Mouse (Mus musculus) liver, adult 2 months (tissue): ENCODE results near the gene Srebf2. TPM values are rescaled to one million over a fixed set of nuclear protein-coding genes. Genes with fewer than 3 reads are reported as not detected.

ENCODE experiments used
- DNase-seq: peaks from one replicate; pipeline ENCODE4 v3.0.0-alpha.2; 2011; ENCODE audit warnings: low read depth, low spot score; ENCODE audit errors: extremely low read depth
- H3K27ac ChIP-seq: fragments of 200-500 bp; replicated peaks from 2 replicates; pipeline ENCODE4 v1.5.1; 2012; ENCODE audit warnings: low read depth, mild to moderate bottlenecking, control low read depth, inconsistent platforms, low read length; ENCODE audit not compliant: insufficient read depth
- H3K27me3 ChIP-seq: fragments of 200-500 bp; 2 replicates; pipeline ENCODE4 v1.6.1; 2012; ENCODE audit warnings: mild to moderate bottlenecking, moderate library complexity, low read length, inconsistent platforms; ENCODE audit not compliant: control insufficient read depth, insufficient read depth
- H3K36me3 ChIP-seq: fragments of 200-500 bp; 2 replicates; pipeline ENCODE4 v1.6.1; 2012; ENCODE audit warnings: low read length, inconsistent platforms; ENCODE audit not compliant: control insufficient read depth, insufficient read depth
- H3K4me1 ChIP-seq: fragments of 200-500 bp; 2 replicates; pipeline ENCODE4 v1.6.1; 2011; ENCODE audit warnings: low read length; ENCODE audit not compliant: control insufficient read depth, insufficient read depth
- H3K4me3 ChIP-seq: fragments of 200-500 bp; 2 replicates; pipeline ENCODE4 v1.5.1; 2011; ENCODE audit warnings: low read depth, mild to moderate bottlenecking, control low read depth, low read length, moderate library complexity; ENCODE audit not compliant: insufficient read depth
- H3K79me2 ChIP-seq: fragments of 200-500 bp; 2 replicates; pipeline ENCODE4 v1.6.1; 2012; ENCODE audit warnings: inconsistent platforms, mild to moderate bottlenecking, low read length, moderate library complexity; ENCODE audit not compliant: control insufficient read depth, insufficient read depth
- H3K9ac ChIP-seq: fragments of 200-500 bp; 2 replicates; pipeline ENCODE4 v1.6.1; 2012; ENCODE audit warnings: low read depth, mild to moderate bottlenecking, control low read depth, inconsistent platforms, low read length
- CTCF ChIP-seq: fragments of 200-500 bp; IDR thresholded peaks from 2 replicates; pipeline ENCODE4 v1.5.1; 2011; ENCODE audit warnings: low read depth, low read length, control low read depth
- POLR2A ChIP-seq: fragments of 200-500 bp; IDR thresholded peaks from 2 replicates; pipeline ENCODE4 v1.6.1; 2011; ENCODE audit warnings: low read length, control low read depth; ENCODE audit not compliant: insufficient read depth; ENCODE audit errors: extremely low read depth
- WGBS: fragments of 180-500 bp; shearing (Covaris S2); methylation state at CpG from one replicate; pipeline ENCODE4 v1.1.7; 2018; 5-methylcytosine and 5-hydroxymethylcytosine counted together
- polyA plus RNA-seq: library from polyadenylated mRNA; depleted of rRNA; stranded (reverse); fragments of >200 nt; gene quantifications from 2 replicates; pipeline ENCODE4 v1.2.3, GENCODE M21; 2012
- total RNA-seq: library from RNA; depleted of rRNA; stranded (reverse); fragments of >200 nt; gene quantifications from 2 replicates; pipeline ENCODE4 v1.2.3, GENCODE M21; 2014

The Srebf2 gene
- total and polyA plus RNA-seq, 2 experiments, result 16.5 to 66.3 TPM

- Histone ChIP-seq H3K4me3 (no peak overlapping the region), H3K36me3 (no peaks in the 10 kb centered on the region), H3K27me3 (no peaks in the 10 kb centered on the region), H3K79me2 (peaks cover 39% of the 10 kb centered on the region; the same call in 1 of the 2 replicates), H3K9ac (no peak overlapping the region), H3K27ac (no peak overlapping the region), H3K4me1 (peaks cover 8% of the 10 kb centered on the region)
- DNase-seq, result peak; percentile 45
- TF ChIP-seq POLR2A (no peak), CTCF (0 out of 2 replicates have a peak, but pooled peaks have one; percentile 26)
- WGBS, result 38% methylated on average over 4 of the region's 4 CpGs
These were observed 17.0 kb downstream of the Srebf2 start for GRCm38 (mm10) chr15:82164061-82164399.

- WGBS, result 57% methylated on average over 7 of the region's 7 CpGs
- Histone ChIP-seq H3K27me3 (no peaks in the 10 kb centered on the region), H3K79me2 (peaks cover 34% of the 10 kb centered on the region; the same call in 1 of the 2 replicates), H3K4me1 (peaks cover 8% of the 10 kb centered on the region), H3K36me3 (no peaks in the 10 kb centered on the region), H3K4me3 (no peak overlapping the region), H3K27ac (no peak overlapping the region), H3K9ac (no peak overlapping the region)
- no peak for DNase-seq
- TF ChIP-seq CTCF (no peak), POLR2A (no peak)
These were observed 17.5 kb downstream of the Srebf2 start for GRCm38 (mm10) chr15:82164496-82164895.

- Histone ChIP-seq H3K9ac (no peak overlapping the region), H3K36me3 (no peaks in the 10 kb centered on the region), H3K4me1 (peaks cover 6% of the 10 kb centered on the region), H3K4me3 (no peak overlapping the region), H3K27me3 (no peaks in the 10 kb centered on the region), H3K27ac (no peak overlapping the region; the same call in 1 of the 2 replicates), H3K79me2 (peaks cover 26% of the 10 kb centered on the region; the same call in 1 of the 2 replicates)
- peak; percentile 83 for TF ChIP-seq CTCF
- TF ChIP-seq POLR2A, result no peak
- DNase-seq, result peak; percentile 51
- WGBS, result 35% methylated on average over 8 of the region's 8 CpGs
These were observed 18.6 kb downstream of the Srebf2 start for GRCm38 (mm10) chr15:82165332-82166239.

- Histone ChIP-seq H3K9ac (peak overlapping the region; percentile 46), H3K27ac (peak overlapping the region; percentile 73; the same call in 1 of the 2 replicates), H3K27me3 (no peaks in the 10 kb centered on the region), H3K4me1 (peaks cover 6% of the 10 kb centered on the region; the same call in 1 of the 2 replicates), H3K4me3 (peak overlapping the region; percentile 8; the same call in 1 of the 2 replicates), H3K36me3 (no peaks in the 10 kb centered on the region), H3K79me2 (peaks cover 20% of the 10 kb centered on the region; the same call in 1 of the 2 replicates)
- peak; percentile 57 for DNase-seq
- WGBS, result 36% methylated on average over 22 of the region's 22 CpGs
- no peak for TF ChIP-seq CTCF
- no peak for TF ChIP-seq POLR2A
These were observed 19.5 kb downstream of the Srebf2 start for GRCm38 (mm10) chr15:82166240-82167100.

- 72% methylated on average over 23 of the region's 23 CpGs for WGBS
- Histone ChIP-seq H3K4me1 (peaks cover 6% of the 10 kb centered on the region; the same call in 1 of the 2 replicates), H3K79me2 (peaks cover 18% of the 10 kb centered on the region; the same call in 1 of the 2 replicates), H3K4me3 (no peak overlapping the region), H3K36me3 (peaks cover 4% of the 10 kb centered on the region; the same call in 1 of the 2 replicates), H3K27ac (no peak overlapping the region), H3K27me3 (no peaks in the 10 kb centered on the region), H3K9ac (no peak overlapping the region)
- no peak for DNase-seq
- TF ChIP-seq CTCF, result no peak
- TF ChIP-seq POLR2A, result no peak
These were observed 20.5 kb downstream of the Srebf2 start for GRCm38 (mm10) chr15:82167201-82168168.
